Mouse (Mus musculus) cerebellum, postnatal 10 days (tissue): ENCODE data around the gene Numa1.
"Not testable (repeated sequence)": the region's sequence is repeated elsewhere in the genome, so short reads cannot be mapped to it uniquely, and the experiment has no call there.

ENCODE experiments used
- DNase-seq, 2 experiments: peaks; one replicate each; pipeline ENCODE4 v3.0.0; 2021; ENCODE audit warnings: mixed read lengths in 2 of 2

The Numa1 gene

DNA sequence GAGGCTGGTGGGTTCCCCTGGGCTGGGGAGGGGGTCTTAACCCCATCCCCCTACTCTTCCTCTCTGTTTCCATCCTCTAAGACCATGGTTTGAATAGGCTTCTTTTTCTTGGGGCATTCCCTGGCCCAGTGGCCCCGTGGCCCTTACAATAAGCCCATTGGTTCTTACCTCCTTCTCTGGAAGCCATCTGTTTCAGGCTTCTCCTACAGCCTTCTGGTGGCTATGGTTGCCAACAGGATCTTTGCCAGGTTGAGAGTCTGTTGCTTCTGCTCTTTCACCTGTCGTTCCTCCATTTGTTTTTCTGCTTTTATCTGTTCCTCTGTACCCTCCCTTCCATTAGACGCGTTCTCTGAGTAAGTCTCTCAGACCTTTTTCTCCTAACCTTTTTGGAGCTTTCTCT, 3.7 kb downstream of the Numa1 start:
- DNase-seq: peak; percentile 94 to 95

GRCm38 (mm10) chr7:101938348-101938747, 4.4 kb downstream of the Numa1 start:
- DNase-seq: peak; percentile 21 to 64

DNA sequence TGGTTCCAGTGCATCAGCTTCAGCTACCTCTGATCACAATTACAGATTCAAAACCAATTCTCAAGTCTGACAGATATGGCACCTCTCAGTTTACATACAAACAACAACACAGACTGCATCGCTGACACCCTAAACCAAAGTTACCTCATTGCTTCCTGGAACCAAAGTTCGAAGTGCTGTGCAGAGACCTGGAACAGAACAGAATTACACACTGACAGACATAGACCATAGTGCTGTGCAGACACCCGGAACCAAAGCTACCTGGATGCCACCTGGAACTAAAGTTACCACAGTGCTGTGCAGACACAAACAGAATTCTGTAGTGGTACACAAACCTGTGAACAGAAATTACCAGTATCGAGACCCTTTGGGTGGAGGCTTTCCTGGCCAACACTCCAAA, 5.8 kb downstream of the Numa1 start:
- no peak for DNase-seq

- DNase-seq: not testable (repeated sequence)
Measured at GRCm38 (mm10) chr7:101949008-101949407, 15.1 kb downstream of the Numa1 start.

- DNase-seq: no peak
Measured at GRCm38 (mm10) chr7:101951648-101952047, 17.7 kb downstream of the Numa1 start.

DNA sequence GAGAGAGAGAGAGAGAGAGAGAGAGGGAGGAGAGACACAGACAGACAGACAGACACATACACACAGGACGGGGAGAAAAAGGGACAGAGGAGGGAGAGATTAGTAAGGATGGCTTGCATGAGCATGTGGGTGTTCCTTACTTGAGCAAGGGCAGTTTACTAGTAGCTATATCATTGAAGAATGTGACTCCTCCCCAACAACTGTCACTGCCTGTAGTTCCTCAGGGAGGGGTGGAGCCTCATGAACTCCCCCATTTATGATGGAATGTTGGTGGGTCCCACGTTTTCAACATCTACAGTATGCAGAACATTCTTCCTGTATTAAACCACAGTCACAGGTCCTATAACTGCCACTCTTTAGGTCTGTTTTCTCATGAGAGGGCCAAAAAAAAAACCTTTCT, 18.2 kb downstream of the Numa1 start:
- DNase-seq: no peak

- no peak for DNase-seq
Measured at GRCm38 (mm10) chr7:101954163-101954562, 20.3 kb downstream of the Numa1 start.

DNA sequence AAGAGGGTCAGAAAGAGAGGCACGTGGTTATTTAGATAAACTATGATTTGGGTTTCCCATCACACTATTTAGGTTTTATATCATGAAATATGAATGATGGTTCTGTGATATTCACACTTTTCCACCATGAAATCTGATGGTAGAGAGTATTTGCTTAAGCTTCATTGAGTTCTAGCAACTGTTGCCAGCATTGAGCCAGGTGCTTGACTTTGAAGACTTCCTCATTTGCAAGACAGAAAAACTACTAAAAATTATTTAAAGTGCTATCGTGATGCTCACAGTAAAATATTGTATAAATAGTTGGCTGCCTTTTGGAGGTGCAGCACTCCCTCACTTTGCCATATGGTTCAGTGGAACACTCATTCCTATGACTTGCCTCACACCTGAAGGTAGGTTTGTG, 21.4 kb downstream of the Numa1 start:
- DNase-seq: no peak

DNA sequence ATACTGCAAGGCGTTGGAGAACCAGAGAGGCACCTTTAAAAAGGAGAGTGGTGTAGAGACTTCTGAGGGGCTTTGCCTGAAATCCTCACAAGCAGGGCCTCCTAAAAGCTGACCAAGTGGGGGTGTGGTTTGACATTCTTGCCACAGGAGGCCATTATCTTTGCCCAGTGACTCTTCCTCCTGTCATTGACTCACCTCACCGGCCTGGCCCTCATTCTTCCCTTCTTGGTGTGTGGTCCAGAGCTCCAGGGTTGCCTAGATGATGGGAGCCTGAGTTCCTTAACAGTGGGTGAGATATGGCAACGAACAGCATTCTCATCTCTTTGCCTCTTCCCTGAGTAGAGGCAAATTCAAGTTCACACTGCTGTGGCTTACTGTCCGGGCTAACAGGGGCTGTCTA, 22.0 kb downstream of the Numa1 start:
- no peak for DNase-seq

GRCm38 (mm10) chr7:101956481-101956880, 22.6 kb downstream of the Numa1 start:
- DNase-seq: no peak

- DNase-seq: no peak
Measured at GRCm38 (mm10) chr7:101956911-101957310, 23.0 kb downstream of the Numa1 start.

- no peak for DNase-seq
Measured at GRCm38 (mm10) chr7:101962829-101963228, 28.9 kb downstream of the Numa1 start.

DNA sequence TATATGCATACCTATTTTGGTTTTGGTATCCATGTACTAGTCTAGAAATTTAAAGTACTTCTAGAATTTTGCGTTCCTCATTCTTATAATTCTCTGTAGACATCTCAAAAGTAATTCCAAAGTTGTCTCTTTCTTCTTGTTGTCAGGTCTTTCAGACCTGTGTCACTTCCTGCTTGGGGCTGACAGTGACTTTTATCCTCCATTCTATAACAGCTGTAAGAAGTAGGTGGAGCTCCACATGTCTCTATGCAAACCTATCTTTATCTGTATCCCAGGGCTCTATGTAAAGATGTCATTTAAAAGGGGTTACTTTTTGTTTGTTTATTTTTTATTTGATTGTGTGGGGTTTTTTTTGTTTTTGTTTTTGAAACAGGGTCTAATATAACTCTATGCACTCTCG, 29.7 kb downstream of the Numa1 start:
- DNase-seq: no peak

GRCm38 (mm10) chr7:101964551-101964950, 30.6 kb downstream of the Numa1 start:
- no peak for DNase-seq

- DNase-seq: no peak
Measured at GRCm38 (mm10) chr7:101965606-101966005, 31.7 kb downstream of the Numa1 start.

DNA sequence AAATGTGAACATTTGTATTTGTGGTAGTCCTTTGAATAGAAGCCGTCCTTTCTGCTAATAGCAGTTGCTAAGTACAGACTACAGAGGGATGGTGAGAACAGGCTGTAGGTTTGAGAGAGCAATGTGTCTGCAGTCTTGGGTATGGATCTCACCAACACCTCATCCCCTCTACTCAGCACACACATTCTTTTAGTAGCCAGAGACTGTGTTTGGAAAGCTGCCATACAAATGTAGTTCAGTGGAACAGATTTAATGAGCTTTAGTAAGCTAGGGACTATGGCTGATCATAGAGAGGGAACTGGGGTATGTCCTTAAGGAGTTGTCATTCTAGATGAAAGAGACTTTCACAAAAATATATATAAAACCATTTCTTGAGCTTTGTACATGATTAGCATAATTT, 33.3 kb downstream of the Numa1 start:
- peak in 1 of 2 experiments; percentile 46 for DNase-seq

- DNase-seq: peak; percentile 53 to 64
Measured at GRCm38 (mm10) chr7:101968751-101969150, 34.8 kb downstream of the Numa1 start.

GRCm38 (mm10) chr7:101969694-101970428, 36.0 kb downstream of the Numa1 start:
- DNase-seq: peak; percentile 89 to 92

GRCm38 (mm10) chr7:101970429-101970775, 36.5 kb downstream of the Numa1 start:
- peak; percentile 91 to 92 for DNase-seq

DNA sequence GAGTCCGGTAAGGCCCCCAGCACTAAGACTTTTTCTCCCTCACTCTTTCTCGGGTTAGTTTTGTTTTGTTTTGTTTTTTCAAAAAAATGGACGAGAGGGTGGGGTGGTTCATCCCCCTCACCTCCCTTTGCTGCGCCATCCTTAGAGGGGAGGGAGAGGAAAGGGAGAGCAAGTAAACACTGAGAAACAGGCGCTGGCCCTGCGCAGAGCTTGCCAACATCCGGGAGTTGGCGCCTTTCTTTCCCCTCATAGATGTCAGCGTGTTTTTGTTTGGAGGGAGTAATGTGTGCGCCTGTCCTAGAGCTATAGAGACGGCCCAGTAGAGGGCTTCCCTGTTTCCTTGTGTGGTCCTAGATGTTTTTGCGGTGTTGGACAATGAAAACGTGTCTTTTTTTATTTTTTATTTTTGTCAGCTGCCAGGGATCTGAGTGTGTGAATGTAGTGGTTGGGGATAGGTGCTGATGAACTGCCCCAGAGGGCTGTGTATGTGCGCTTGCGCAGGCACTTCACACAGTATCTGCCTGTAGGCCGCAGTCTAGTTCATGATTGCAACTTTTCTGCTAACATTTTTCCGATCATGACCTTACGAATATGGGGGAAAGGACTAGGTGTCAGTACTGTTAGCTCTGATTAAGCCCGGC, 37.0 kb downstream of the Numa1 start:
- peak; percentile 90 for DNase-seq

DNA sequence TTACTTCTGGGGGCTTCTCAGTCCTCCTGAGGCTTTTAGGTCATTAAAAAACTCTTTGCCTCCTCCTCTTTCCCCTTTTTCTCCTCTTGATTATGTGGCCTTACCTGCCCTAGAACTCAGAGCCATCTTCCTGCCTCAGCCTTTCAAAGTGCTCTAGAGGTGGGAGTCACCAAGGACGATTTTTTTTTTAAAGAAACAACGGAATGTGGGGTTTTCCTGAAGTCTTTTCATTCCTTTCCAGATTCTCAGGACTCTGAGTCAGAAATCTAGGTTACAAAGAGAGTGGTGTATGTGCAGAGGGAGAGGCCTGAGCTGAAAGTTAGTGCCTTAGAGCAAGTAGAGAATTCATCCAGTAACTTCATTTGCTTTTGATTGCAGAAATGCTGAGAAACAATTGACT, 37.8 kb downstream of the Numa1 start:
- no peak for DNase-seq

GRCm38 (mm10) chr7:101973730-101974129, 39.8 kb downstream of the Numa1 start:
- DNase-seq: no peak

- DNase-seq: peak; percentile 59 to 67
Measured at GRCm38 (mm10) chr7:101974505-101974904, 40.6 kb downstream of the Numa1 start.

DNA sequence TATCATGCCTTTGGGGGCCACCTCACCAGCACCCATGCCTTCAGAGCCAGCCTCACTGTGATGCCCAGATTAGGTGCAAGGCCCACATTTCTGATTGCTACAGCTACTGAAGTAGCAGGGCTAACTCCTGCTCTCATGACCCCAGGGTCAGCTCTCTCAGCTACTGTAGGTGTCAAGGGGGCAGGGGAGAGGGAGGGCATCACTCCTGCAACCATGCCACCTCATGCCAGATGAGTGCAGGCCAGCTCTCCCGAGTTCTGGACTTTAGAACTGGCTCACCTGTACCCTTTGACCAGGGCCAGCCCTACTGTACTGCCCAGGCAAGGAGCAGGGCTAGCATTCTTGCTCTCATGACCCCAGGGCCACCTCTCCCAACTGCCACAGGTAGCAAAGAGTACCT, 48.8 kb downstream of the Numa1 start:
- no peak for DNase-seq

DNA sequence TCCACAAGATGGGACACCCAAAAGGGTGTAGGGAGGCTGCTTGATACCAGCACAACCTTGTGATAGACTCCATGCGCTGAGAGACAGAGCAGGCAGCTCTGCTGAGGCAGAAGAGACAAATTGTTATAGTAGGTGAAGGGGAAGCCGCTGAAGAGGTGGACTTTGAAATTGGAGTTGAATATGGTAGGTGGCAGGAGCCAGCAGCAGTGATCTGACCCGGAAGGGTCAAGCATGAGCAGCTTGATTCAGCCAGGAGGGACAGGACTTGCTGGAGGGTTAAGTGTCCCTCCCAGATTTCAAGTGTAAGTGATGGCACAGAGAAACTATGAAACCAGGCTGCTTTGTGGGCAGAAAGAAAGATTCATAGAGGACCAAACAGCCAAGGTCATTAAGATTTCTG, 51.2 kb downstream of the Numa1 start:
- DNase-seq: no peak
